Mouse (Mus musculus) cerebellum, adult (tissue): ENCODE measurements at regions not wholly inside any gene's neighbourhood (a gene's known extent, or its start where the extent isn't known, plus 50 kb on each side); places are given as distances from the start of the nearest gene placed in this dataset.
A peak's percentile ranks its signal among the peaks of the same experiment; 100 is the strongest.

ENCODE experiments used
- ATAC-seq: cut with Nextera tagmentation; 2 replicates; pipeline ENCODE4 v1.9.2; 2017; ENCODE audit warnings: mild to moderate bottlenecking, moderate library complexity, mixed read lengths; ENCODE audit not compliant: insufficient number of reproducible peaks, low FRiP score, low TSS enrichment

DNA sequence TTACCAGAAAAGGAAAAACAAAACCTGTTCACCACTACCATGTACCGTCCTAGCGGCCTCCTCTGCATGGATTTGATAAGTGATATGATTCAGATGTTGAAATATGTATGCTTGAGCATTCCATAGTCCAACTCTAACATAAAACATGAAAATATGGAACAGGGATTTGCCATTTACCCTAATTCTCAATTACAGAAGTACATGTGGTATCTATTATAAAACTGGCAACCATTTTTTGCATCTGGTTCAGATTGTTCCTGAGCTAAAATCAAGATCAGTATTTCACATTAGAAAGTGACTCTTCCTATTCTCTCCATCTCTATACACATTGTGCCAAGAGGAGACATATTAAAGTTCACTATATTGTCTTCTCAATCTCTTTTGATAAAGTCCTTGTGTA lies 363.3 kb upstream of the Robo1 start:
- no peak for ATAC-seq

- no peak for ATAC-seq
Measured at GRCm38 (mm10) chr16:71952879-71953406, 355.2 kb upstream of the Robo1 start.

DNA sequence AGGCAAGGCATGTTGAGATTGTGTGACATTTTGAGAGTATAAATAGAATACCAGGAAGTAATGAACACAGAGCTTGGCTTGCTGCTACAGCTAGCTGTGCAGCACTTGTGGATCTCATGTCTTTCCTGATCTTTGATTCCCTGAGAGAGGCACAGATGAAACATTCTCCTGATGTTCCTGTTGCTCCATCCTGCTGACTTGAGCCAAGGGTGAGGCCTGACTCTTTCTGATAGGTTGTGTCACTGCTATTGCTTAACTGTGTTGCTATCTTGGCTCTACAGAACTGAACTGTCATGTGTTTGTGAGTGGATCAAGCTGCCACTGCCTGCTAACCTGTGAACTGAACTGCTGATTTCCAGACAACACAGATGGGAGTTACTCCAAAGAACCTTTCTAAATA lies 344.5 kb upstream of the Robo1 start:
- ATAC-seq: no peak

DNA sequence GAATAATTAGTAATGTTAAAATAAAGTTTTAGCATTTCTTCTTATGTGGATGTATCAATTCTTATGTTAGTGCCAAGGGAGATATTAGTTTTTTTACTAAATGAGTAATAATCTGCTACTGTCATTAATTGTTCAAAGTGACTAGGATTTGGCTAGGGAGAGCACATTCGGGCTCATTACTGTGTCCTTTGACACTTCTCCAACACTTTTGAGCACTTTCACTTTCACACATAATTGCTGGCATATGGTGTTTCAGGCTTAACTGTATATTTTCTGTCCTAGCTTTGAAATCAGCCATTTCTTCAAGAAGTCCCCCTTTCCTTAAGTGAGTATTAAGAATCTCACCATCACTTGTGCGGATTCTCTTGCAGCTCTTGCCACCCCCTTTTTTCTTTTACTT lies 334.3 kb upstream of the Robo1 start:
- ATAC-seq: no peak

DNA sequence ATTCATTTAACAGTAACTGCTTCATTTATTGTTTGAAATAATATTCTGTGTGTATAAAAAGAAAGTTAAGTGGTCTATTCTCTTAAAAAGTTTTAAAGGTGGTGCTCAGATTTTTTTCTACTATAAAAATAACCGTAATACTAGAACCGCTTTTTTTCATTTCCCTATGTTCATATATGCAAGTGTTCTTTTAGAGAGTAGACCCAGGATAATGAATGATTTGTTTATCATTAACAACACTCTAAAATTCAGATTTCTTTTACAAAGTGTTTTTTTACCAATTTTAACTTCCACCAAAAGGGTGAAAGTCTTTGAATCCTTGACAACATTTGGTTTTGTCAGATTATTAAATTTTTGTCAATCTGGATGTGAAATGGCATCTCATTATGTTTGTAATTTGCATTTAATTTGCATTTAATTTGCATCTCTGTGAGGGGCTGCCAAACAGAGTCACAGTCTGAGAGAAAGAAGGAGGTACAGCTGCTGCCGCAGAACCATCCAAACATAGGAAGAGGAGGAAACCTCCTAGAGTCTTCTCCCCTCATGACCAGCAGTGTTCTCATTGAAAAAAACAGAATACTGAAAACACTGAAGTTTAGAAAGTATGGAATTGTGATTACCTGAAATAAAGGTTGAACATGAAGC lies 310.4 kb upstream of the Robo1 start:
- ATAC-seq: no peak

DNA sequence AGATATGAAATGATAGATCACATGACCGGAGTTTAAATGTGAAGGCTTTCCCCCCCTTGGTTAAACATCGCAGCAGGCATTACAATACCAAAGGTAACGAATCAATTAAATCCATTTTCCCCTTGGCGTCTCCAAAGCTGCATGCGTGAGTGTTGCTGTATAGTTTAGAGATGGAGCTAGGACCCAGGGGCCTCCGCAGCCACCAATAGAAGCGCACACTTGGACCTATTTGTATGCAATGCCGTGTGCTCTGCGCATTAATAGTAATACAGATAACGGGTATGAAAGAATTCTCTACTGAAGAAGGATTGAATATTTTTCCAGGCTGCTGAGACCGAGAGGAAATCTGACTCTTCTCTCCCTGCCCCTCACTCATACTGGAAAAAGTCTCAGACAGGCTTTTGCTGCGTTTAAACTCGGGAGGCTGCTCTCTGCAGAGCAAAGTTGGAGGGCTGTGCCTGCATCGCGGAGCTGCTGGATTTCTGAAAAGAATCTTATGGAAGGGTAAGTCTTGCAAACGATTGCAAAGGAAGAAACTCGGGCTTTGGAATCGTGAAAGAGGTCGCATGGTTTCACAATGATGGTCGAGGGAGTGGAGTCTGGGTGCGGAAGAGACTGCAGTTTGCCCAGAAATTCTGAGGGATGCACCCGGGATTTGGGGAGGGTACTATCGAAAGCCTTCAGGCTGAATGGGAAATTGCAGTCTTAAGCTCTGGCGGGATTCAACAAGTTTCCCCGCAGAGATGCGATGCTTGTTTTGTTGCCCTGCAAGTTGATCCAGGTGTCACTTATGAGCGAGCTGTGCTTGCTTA lies 280.5 kb upstream of the Robo1 start:
- no peak for ATAC-seq

- ATAC-seq: no peak
Measured at GRCm38 (mm10) chr16:72028216-72028610, 279.9 kb upstream of the Robo1 start.

GRCm38 (mm10) chr16:72028798-72029197 lies 279.3 kb upstream of the Robo1 start:
- 0 out of 2 replicates have a peak, but pooled peaks have one; percentile 45 for ATAC-seq

- no peak for ATAC-seq
Measured at GRCm38 (mm10) chr16:72029273-72029672, 278.8 kb upstream of the Robo1 start.

- ATAC-seq: no peak
Measured at GRCm38 (mm10) chr16:72068254-72068653, 239.9 kb upstream of the Robo1 start.

DNA sequence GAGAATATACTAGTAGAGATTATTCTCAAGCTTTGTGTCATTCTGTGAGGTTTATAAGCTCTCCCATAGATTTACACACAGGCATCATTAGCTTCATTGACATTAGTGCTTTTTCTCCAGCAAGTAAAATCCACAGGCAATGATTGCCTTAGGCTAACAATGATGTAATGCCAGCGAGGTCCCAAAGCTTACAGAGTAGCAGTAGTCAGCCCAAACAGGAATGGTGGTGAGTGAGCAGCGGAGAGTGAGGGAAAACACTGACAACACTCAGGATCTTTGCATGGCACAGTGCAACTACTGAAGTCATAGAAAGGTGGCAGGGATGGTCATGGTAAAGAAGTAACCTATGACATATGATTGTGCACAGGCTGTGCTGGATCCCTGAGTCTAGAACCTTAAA lies 238.5 kb upstream of the Robo1 start:
- no peak for ATAC-seq

DNA sequence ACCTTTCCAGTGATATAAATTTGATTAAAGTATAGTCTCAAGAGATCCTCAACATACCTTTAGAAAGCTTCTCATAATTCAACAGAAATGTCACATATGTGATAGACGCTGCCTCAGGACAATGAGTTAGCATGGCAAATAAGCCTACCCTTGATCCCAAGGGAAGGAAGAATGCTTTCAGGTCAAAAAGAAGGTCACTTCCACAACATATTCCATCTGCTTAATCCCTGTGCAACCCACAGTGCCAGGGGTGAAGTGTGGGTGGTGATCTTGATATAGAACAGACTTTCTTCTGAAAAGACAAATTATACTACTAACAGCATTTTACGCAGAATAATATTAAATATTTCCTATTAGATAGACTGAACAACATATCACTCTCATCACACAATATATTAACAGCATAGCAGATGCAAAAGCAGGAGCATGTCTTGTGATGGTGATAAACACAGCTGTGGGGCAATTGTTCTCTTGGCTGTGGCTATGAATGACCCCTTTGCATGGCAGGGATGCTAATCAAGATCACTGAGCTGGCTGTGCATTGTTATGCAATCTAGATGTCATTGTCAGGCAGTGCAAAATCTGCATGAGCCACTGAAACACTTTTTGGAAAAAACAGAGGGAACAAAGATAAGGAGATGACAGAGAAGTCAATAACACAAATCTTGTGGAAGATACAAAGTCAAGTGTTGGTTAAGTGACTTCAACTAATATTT lies 236.2 kb upstream of the Robo1 start:
- ATAC-seq: no peak

DNA sequence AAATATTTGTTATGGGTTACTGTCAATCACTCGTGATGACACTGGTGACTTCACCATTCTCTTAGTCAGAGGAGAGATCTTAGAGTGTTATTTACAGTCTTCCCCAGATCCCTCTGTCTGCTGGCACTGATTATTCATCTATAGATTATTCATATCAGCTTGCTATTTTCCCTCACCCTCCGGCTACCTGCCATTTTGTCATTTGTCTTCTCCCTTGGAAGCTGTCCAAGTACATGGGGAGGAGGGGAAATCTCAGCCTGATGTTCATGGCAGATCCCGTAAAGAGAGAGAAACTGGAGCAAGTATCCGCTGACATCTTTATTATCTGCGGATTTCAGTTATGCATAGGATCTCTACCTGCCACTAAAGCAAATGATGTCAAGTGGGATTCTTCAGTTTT lies 222.9 kb upstream of the Robo1 start:
- ATAC-seq: no peak

GRCm38 (mm10) chr16:72088053-72088452 lies 220.1 kb upstream of the Robo1 start:
- no peak for ATAC-seq

- no peak for ATAC-seq
Measured at GRCm38 (mm10) chr16:72088916-72089315, 219.2 kb upstream of the Robo1 start.
